Mouse (Mus musculus): ENCODE results near the gene Lemd1.
"Not testable (repeated sequence)": the region's sequence is repeated elsewhere in the genome, so short reads cannot be mapped to it uniquely, and the experiment has no call there.

The Lemd1 gene

GRCm38 (mm10) chr1:132245010-132245409 lies 53.8 kb downstream of the Lemd1 start:
- in situ Hi-C loops (cut with MboI, MseI): no loop called here

GRCm38 (mm10) chr1:132246137-132246536 lies 54.9 kb downstream of the Lemd1 start:
- in situ Hi-C loops (cut with MboI, MseI): no loop called here

- in situ Hi-C loops (cut with MboI, MseI): no loop called here
Measured at GRCm38 (mm10) chr1:132246641-132247040, 55.4 kb downstream of the Lemd1 start.

GRCm38 (mm10) chr1:132254467-132254866 lies 63.2 kb downstream of the Lemd1 start:
- in situ Hi-C loops (cut with MboI, MseI): no loop called here

- in situ Hi-C loops (cut with MboI, MseI): no loop called here
Measured at GRCm38 (mm10) chr1:132260331-132260730, 69.1 kb downstream of the Lemd1 start.

- in situ Hi-C loops (cut with MboI, MseI): no loop called here
Measured at GRCm38 (mm10) chr1:132261058-132261457, 69.8 kb downstream of the Lemd1 start.

- in situ Hi-C loops (cut with MboI, MseI): no loop called here
Measured at GRCm38 (mm10) chr1:132263618-132264017, 72.4 kb downstream of the Lemd1 start.

- in situ Hi-C loops (cut with MboI, MseI): no loop called here
Measured at GRCm38 (mm10) chr1:132264577-132264976, 73.3 kb downstream of the Lemd1 start.

- in situ Hi-C loops (cut with MboI, MseI): no loop called here
Measured at GRCm38 (mm10) chr1:132265211-132265859, 74.1 kb downstream of the Lemd1 start.

- in situ Hi-C loops (cut with MboI, MseI): no loop called here
Measured at GRCm38 (mm10) chr1:132265936-132266335, 74.7 kb downstream of the Lemd1 start.

- in situ Hi-C loops (cut with MboI, MseI): no loop called here
Measured at GRCm38 (mm10) chr1:132266791-132267557, 75.7 kb downstream of the Lemd1 start.

- in situ Hi-C loops (cut with MboI, MseI): no loop called here
Measured at GRCm38 (mm10) chr1:132267959-132268358, 76.7 kb downstream of the Lemd1 start.

- in situ Hi-C loops (cut with MboI, MseI): no loop called here
Measured at GRCm38 (mm10) chr1:132268418-132269060, 77.3 kb downstream of the Lemd1 start.

GRCm38 (mm10) chr1:132271237-132271636 lies 80.0 kb downstream of the Lemd1 start:
- in situ Hi-C loops (cut with MboI, MseI): no loop called here

- in situ Hi-C loops (cut with MboI, MseI): no loop called here
Measured at GRCm38 (mm10) chr1:132276694-132277093, 85.5 kb downstream of the Lemd1 start.

GRCm38 (mm10) chr1:132277124-132277523 lies 85.9 kb downstream of the Lemd1 start:
- in situ Hi-C loops (cut with MboI, MseI): no loop called here

- in situ Hi-C loops (cut with MboI, MseI): not testable (repeated sequence)
Measured at GRCm38 (mm10) chr1:132280636-132281035, 89.4 kb downstream of the Lemd1 start.

- in situ Hi-C loops (cut with MboI, MseI): no loop called here
Measured at GRCm38 (mm10) chr1:132281523-132282176, 90.4 kb downstream of the Lemd1 start.

GRCm38 (mm10) chr1:132282177-132282536 lies 90.9 kb downstream of the Lemd1 start:
- in situ Hi-C loops (cut with MboI, MseI): no loop called here

GRCm38 (mm10) chr1:132283018-132283417 lies 91.8 kb downstream of the Lemd1 start:
- in situ Hi-C loops (cut with MboI, MseI): no loop called here

- in situ Hi-C loops (cut with MboI, MseI): no loop called here
Measured at GRCm38 (mm10) chr1:132286735-132287134, 95.5 kb downstream of the Lemd1 start.

GRCm38 (mm10) chr1:132287445-132287844 lies 96.2 kb downstream of the Lemd1 start:
- in situ Hi-C loops (cut with MboI, MseI): no loop called here

Measured in T-helper 1 cell (primary cell).